Mouse (Mus musculus) heart, adult 2 months (tissue): Measurements from ENCODE around the gene Fryl.

Source experiments
- CTCF ChIP-seq: fragments of 200-600 bp; IDR thresholded peaks from 2 replicates; pipeline ENCODE4 v1.8.1; 2022; ENCODE audit warnings: antibody characterized with exemption, mild to moderate bottlenecking, moderate library complexity
- POLR2A ChIP-seq: fragments of 200-500 bp; IDR thresholded peaks from 2 replicates; pipeline ENCODE4 v1.6.1; 2011; ENCODE audit warnings: mild to moderate bottlenecking, low read depth, low read length, control low read depth; ENCODE audit not compliant: insufficient read depth

DNA sequence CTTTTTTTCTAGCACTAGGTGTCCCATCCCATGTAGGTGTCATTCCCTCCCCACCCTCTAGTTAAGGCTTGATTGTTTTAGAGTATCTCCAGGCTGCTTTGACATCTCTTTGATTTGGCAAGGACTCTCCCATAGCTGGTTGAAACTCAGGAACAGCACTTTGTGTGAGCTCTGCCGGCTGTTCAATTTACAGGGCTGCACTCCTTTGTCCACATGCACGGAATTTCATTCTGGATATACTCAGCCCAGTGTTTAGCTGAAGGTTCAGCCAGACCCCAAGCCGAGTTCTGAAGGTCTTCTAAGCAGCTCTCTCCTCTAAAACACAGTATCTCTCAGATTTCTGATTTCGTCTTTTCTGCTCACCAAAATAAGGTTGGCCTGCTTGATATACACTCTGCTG, 284.0 kb downstream of the Fryl start:
- TF ChIP-seq CTCF (no peak), POLR2A (no peak)
